Mouse (Mus musculus) lung, adult 18-20 months (tissue): ENCODE data around the gene Mageb16.

Source experiments
- DNase-seq, 2 experiments: peaks; one replicate each; pipeline ENCODE4 v3.0.0; 2022; ENCODE audit warnings: mixed read lengths in 2 of 2

Gene Mageb16

DNA sequence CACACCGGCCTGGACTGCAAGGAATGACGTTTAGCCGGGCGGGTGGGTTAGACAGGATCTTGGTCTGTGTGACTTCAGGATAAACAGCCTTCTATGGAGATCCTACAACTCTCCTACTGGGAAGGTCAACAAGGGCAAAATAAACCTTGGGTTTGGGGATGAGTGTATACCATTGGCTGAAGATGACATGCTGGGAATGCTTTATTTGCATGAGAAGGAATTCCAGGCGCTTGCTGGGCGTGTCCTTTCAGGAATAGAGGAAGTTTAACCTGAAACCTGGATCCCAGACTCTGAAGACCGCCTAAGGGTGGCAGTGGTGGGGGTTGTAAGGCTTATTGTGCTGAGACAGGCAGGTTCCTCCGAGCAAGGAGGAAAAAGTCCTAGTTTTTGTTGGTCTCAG lies at the start of gene Mageb16:
Gene Mageb16 (minus strand): TSS at position 25 of the 400 bp plus-strand sequence.
- no peak for DNase-seq

DNA sequence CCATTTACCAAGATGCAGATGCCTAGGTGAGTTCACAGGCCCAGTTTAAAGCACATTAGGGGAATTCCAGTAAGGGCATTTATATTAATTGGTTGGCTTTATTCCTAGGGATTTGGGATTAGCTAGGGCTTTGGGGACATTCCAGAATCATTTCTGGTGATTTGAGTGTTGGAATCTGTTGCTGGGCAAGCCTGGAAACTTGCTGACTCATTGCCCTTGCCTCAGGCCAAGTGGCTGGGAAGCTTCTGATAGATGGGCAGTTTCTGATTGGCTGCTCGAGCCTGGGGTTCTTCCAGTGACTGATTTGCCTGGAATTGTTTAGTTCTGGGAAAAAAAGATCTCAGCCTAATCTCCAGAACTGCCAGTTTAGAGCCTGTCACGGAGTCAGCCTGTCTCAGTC lies 20.1 kb downstream of the Mageb16 start:
- DNase-seq, result peak; percentile 2 to 3

DNA sequence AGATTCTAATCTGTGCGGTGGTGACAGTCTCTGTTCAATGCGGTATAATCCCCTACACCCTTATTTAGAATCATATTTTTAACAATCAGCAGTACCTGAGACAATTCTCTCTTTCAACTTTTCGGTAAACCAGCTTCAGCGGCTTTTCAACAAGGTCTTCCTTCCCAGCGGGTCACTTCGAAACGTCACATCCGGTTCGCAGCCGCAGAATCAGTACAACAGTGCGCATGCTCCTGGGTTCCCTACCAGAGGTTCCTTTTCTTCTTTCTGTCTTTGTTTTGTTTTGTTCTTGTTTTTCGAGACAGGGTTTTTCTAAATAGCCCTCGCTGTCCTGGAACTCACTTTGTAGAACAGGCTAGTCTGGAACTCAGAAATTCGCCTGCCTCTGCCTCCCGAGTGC lies 35.8 kb downstream of the Mageb16 start:
- DNase-seq, result no peak

DNA sequence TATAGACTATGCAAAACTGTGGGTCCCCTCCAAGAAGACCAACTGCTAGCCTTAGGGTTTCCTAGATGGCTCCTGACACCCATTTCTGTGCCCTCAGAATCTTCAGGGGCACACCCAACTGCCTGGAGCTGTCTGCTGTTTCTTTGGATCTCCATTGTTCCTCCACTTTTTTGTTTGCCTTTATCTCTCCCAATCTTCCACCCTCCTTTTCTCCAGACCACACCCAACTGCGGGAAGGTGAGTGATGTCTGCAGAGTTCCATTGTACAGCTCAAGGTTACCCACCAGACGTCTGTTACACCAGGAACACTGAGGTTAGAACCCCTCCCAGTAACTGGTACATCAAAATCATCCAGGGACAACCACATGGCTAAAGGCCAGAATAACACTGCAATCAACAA lies 64.8 kb downstream of the Mageb16 start:
- no peak for DNase-seq
